Mouse (Mus musculus): ENCODE data around the gene Ogfrl1. TPM values are rescaled to one million over a fixed set of nuclear protein-coding genes. Genes with fewer than 3 reads are reported as not detected.

Ogfrl1 gene
- 11.6 and 14.3 TPM in 2 replicates for polyA plus RNA-seq (2015; fragmentation: Nextera tagmentation; extraction: Ambion mirVana)

DNA sequence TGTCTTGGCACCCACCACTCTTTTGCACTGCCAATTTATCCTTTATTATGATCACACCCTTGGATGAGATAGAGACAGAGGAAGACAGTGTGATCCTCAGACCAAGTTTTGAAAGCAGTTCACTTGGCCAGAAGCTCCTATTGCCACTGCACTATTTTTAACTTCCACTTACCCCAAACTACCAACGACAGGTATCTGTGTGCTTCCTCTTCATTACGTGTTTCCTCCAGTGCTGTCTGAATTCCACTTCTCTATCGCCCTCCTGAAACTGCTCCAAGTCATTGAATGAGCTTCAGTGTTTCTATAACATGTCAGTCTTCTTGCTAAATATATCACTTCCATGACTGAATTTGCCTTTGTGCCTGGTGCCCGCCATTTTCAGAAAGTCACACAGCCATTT, at the start of gene Ogfrl1:
Gene Ogfrl1 (minus strand): TSS at position 150 of the 400 bp plus-strand sequence.
- ATAC-seq: no peak
- WGBS: 90% methylated on average over 4 of the region's 4 CpGs
- no peaks in the 10 kb centered on the region for H3K4me1 ChIP-seq (replicated peaks; ENCODE audit: control insufficient read depth, insufficient read depth, low read length)

GRCm38 (mm10) chr1:23445736-23446424, 48.3 kb upstream of the Ogfrl1 start:
- Histone ChIP-seq H3K4me1 (replicated peaks; ENCODE audit: control insufficient read depth, insufficient read depth, low read length) (no peaks in the 10 kb centered on the region), H3K9me3 (ENCODE audit: control insufficient read depth, low read length) (no peaks in the 10 kb centered on the region), H3K9ac (replicated peaks; ENCODE audit: low read depth, low read length) (no peak overlapping the region), H3K4me3 (replicated peaks; ENCODE audit: low read length) (no peak overlapping the region), H3K27ac (ENCODE audit: low read length) (no peak overlapping the region), H3K36me3 (ENCODE audit: control insufficient read depth, insufficient read depth) (no peaks in the 10 kb centered on the region), H3K27me3 (replicated peaks; ENCODE audit: control insufficient read depth, insufficient read depth, low read length) (no peaks in the 10 kb centered on the region), H3K4me2 (ENCODE audit: low read length) (no peak overlapping the region)
- WGBS: 91% methylated on average over 5 of the region's 5 CpGs
- ATAC-seq: no peak

More for the DNA sequence above, at the start of gene Ogfrl1:
- Histone ChIP-seq H3K4me3 (replicated peaks; ENCODE audit: low read length) (no peak within 1 kb of the TSS), H3K36me3 (ENCODE audit: control insufficient read depth, insufficient read depth) (no peaks in the 10 kb centered on the region), H3K4me2 (ENCODE audit: low read length) (no peak within 1 kb of the TSS), H3K9ac (replicated peaks; ENCODE audit: low read depth, low read length) (no peak within 1 kb of the TSS), H3K27ac (ENCODE audit: low read length) (no peak within 1 kb of the TSS), H3K27me3 (replicated peaks; ENCODE audit: control insufficient read depth, insufficient read depth, low read length) (no peaks in the 10 kb centered on the region), H3K9me3 (ENCODE audit: control insufficient read depth, low read length) (no peaks in the 10 kb centered on the region)

DNA sequence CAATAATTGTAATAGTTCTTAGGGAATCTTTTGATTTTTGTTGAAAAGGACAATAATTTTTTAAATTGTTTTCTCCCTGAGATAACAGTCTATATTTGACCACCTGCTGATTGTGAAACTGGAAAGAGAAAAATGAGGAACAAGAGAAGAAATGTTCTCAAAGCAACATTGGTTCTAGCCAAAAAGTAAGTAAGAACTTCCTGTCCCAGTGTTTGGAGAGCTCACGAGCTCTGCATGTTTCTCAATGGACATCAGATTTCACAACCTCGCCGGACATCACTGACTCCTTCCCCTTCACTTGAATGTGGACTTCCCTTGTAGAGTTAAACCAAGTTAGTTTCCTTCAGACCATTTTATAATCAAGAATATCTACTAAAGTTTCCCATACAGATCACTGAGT, 36.0 kb upstream of the Ogfrl1 start:
- Histone ChIP-seq H3K4me3 (replicated peaks; ENCODE audit: low read length) (no peak overlapping the region), H3K9me3 (ENCODE audit: control insufficient read depth, low read length) (no peaks in the 10 kb centered on the region), H3K27ac (ENCODE audit: low read length) (no peak overlapping the region), H3K4me2 (ENCODE audit: low read length) (no peak overlapping the region), H3K9ac (replicated peaks; ENCODE audit: low read depth, low read length) (no peak overlapping the region), H3K4me1 (replicated peaks; ENCODE audit: control insufficient read depth, insufficient read depth, low read length) (no peaks in the 10 kb centered on the region), H3K36me3 (ENCODE audit: control insufficient read depth, insufficient read depth) (no peaks in the 10 kb centered on the region), H3K27me3 (replicated peaks; ENCODE audit: control insufficient read depth, insufficient read depth, low read length) (no peaks in the 10 kb centered on the region)
- ATAC-seq: no peak
- WGBS: 92% methylated on average over 3 of the region's 3 CpGs

DNA sequence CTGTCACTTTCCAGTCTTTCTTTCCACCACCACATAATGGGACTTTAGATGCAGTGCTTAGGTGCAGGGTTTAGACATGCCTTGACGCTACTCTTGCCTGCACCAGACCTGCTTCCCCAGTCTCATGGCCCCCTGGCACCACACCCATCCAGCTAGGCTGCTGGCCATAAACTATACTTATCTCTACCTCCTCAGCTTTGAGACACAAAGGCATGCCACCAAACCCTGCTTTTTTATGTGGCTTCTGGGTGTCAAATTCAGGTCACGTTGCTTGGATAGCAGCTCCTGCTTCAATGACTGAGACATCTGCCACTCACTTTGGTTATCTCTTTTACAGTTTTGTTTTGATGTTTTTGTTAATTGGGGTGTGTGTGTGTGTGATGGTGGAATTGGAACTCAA, 28.9 kb upstream of the Ogfrl1 start:
- Histone ChIP-seq H3K36me3 (ENCODE audit: control insufficient read depth, insufficient read depth) (no peaks in the 10 kb centered on the region), H3K9me3 (ENCODE audit: control insufficient read depth, low read length) (no peaks in the 10 kb centered on the region), H3K4me1 (replicated peaks; ENCODE audit: control insufficient read depth, insufficient read depth, low read length) (no peaks in the 10 kb centered on the region), H3K4me3 (replicated peaks; ENCODE audit: low read length) (no peak overlapping the region), H3K9ac (replicated peaks; ENCODE audit: low read depth, low read length) (no peak overlapping the region), H3K27ac (ENCODE audit: low read length) (no peak overlapping the region), H3K4me2 (ENCODE audit: low read length) (no peak overlapping the region), H3K27me3 (replicated peaks; ENCODE audit: control insufficient read depth, insufficient read depth, low read length) (no peaks in the 10 kb centered on the region)
- WGBS: 92% methylated on average over 2 of the region's 2 CpGs
- no peak for ATAC-seq

DNA sequence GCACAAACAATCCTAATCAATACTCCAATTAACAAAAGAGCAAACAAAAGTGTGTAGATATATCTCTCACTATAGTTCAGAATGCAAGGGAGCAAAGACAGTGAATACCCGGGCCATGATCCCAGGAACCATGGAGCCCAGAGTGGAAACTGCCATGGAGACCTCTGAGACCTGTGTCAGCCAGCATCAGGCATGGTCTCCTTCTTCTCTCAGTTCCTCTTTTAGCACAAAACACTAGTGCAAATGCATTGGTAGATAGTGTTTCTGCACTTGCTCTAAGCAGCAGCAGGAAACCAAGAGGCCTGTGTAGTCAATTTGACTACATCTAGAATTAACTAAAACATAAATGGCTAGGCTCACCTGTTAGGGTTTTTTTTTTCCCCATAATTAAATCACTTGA, 21.4 kb upstream of the Ogfrl1 start:
- Histone ChIP-seq H3K4me2 (ENCODE audit: low read length) (no peak overlapping the region), H3K27ac (ENCODE audit: low read length) (no peak overlapping the region), H3K36me3 (ENCODE audit: control insufficient read depth, insufficient read depth) (no peaks in the 10 kb centered on the region), H3K9ac (replicated peaks; ENCODE audit: low read depth, low read length) (no peak overlapping the region), H3K27me3 (replicated peaks; ENCODE audit: control insufficient read depth, insufficient read depth, low read length) (no peaks in the 10 kb centered on the region), H3K9me3 (ENCODE audit: control insufficient read depth, low read length) (no peaks in the 10 kb centered on the region), H3K4me1 (replicated peaks; ENCODE audit: control insufficient read depth, insufficient read depth, low read length) (no peaks in the 10 kb centered on the region), H3K4me3 (replicated peaks; ENCODE audit: low read length) (no peak overlapping the region)
- 92% methylated on average over 1 of the region's 1 CpGs for WGBS
- no peak for ATAC-seq

GRCm38 (mm10) chr1:23418059-23418458, 20.5 kb upstream of the Ogfrl1 start:
- Histone ChIP-seq H3K4me2 (ENCODE audit: low read length) (no peak overlapping the region), H3K4me1 (replicated peaks; ENCODE audit: control insufficient read depth, insufficient read depth, low read length) (no peaks in the 10 kb centered on the region), H3K36me3 (ENCODE audit: control insufficient read depth, insufficient read depth) (no peaks in the 10 kb centered on the region), H3K9ac (replicated peaks; ENCODE audit: low read depth, low read length) (no peak overlapping the region), H3K27me3 (replicated peaks; ENCODE audit: control insufficient read depth, insufficient read depth, low read length) (no peaks in the 10 kb centered on the region), H3K4me3 (replicated peaks; ENCODE audit: low read length) (no peak overlapping the region), H3K9me3 (ENCODE audit: control insufficient read depth, low read length) (no peaks in the 10 kb centered on the region), H3K27ac (ENCODE audit: low read length) (no peak overlapping the region)
- 78% methylated on average over 2 of the region's 2 CpGs for WGBS
- no peak for ATAC-seq

DNA sequence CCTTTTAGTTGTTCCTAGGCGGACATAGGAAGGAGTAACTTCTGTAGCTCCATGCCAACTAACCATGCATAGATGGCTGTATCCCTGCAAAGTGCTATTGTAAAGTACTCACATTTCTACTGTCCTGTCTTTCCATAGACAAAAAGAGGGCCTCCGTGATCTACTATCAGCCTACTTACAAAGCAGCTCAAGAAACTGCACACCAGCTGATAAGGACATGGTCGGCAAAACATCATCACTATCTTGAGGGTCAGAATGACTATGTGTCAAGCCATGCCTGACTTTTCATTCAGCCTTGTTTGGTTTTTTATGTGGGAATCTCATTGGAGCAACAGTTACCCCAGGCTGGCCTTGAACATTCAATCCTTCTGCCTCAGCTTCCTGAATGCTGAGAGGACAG, 20.0 kb upstream of the Ogfrl1 start:
- Histone ChIP-seq H3K4me2 (ENCODE audit: low read length) (no peak overlapping the region), H3K27me3 (replicated peaks; ENCODE audit: control insufficient read depth, insufficient read depth, low read length) (no peaks in the 10 kb centered on the region), H3K9ac (replicated peaks; ENCODE audit: low read depth, low read length) (no peak overlapping the region), H3K9me3 (ENCODE audit: control insufficient read depth, low read length) (no peaks in the 10 kb centered on the region), H3K36me3 (ENCODE audit: control insufficient read depth, insufficient read depth) (no peaks in the 10 kb centered on the region), H3K4me1 (replicated peaks; ENCODE audit: control insufficient read depth, insufficient read depth, low read length) (no peaks in the 10 kb centered on the region), H3K4me3 (replicated peaks; ENCODE audit: low read length) (no peak overlapping the region), H3K27ac (ENCODE audit: low read length) (no peak overlapping the region)
- ATAC-seq: no peak
- WGBS: 95% methylated on average over 3 of the region's 3 CpGs

DNA sequence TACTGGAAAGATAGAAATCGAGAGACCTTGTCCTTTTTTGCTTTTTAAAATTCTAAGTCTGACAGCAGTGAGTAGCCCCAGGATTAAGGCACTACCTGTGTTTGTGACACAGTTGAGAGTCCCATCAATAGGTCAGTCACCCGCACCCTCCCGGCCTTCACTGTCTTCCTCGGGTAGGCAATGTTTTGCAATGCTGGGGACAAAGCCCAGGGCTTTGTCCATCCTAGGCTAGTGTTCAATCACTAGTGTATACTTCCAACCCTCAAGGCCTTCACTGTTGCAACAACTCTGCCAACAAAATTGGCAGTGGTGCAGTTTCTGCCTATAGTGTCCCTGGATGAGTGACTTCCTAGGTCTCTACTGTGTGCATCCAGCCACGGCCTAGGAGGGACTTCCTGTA, 14.0 kb upstream of the Ogfrl1 start:
- Histone ChIP-seq H3K4me3 (replicated peaks; ENCODE audit: low read length) (no peak overlapping the region), H3K9ac (replicated peaks; ENCODE audit: low read depth, low read length) (no peak overlapping the region), H3K27ac (ENCODE audit: low read length) (no peak overlapping the region), H3K4me2 (ENCODE audit: low read length) (no peak overlapping the region), H3K36me3 (ENCODE audit: control insufficient read depth, insufficient read depth) (no peaks in the 10 kb centered on the region), H3K9me3 (ENCODE audit: control insufficient read depth, low read length) (no peaks in the 10 kb centered on the region), H3K27me3 (replicated peaks; ENCODE audit: control insufficient read depth, insufficient read depth, low read length) (no peaks in the 10 kb centered on the region), H3K4me1 (replicated peaks; ENCODE audit: control insufficient read depth, insufficient read depth, low read length) (no peaks in the 10 kb centered on the region)
- 91% methylated on average over 5 of the region's 5 CpGs for WGBS
- ATAC-seq: no peak

DNA sequence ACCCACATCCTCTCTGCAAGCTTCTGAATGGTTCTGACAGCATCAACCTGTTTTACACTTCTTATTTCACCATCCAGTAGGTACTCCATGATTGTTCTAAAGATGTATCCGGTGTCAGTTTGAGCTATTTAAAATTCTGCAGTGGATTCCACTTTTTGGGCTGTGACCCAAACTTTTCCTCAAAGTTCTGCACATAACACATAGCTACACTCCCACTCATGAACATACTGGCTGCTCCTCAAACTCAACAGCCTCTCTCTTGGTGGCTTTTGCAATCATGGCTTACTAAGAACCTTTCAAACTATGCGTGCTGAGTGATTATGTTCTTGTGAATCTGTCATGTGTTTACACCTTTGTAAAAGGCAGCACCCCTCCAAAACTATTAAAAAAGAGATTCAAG, 12.4 kb upstream of the Ogfrl1 start:
- ATAC-seq: no peak
- Histone ChIP-seq H3K9me3 (ENCODE audit: control insufficient read depth, low read length) (no peaks in the 10 kb centered on the region), H3K4me3 (replicated peaks; ENCODE audit: low read length) (no peak overlapping the region), H3K36me3 (ENCODE audit: control insufficient read depth, insufficient read depth) (no peaks in the 10 kb centered on the region), H3K27ac (ENCODE audit: low read length) (no peak overlapping the region), H3K27me3 (replicated peaks; ENCODE audit: control insufficient read depth, insufficient read depth, low read length) (no peaks in the 10 kb centered on the region), H3K9ac (replicated peaks; ENCODE audit: low read depth, low read length) (no peak overlapping the region), H3K4me1 (replicated peaks; ENCODE audit: control insufficient read depth, insufficient read depth, low read length) (no peaks in the 10 kb centered on the region), H3K4me2 (ENCODE audit: low read length) (no peak overlapping the region)
- 92% methylated on average over 2 of the region's 2 CpGs for WGBS

- ATAC-seq: no peak
- H3K4me2 ChIP-seq (ENCODE audit: low read length): no peak overlapping the region
- H3K4me3 ChIP-seq (replicated peaks; ENCODE audit: low read length): no peak overlapping the region
- no peak overlapping the region for H3K27ac ChIP-seq (ENCODE audit: low read length)
- no peaks in the 10 kb centered on the region for H3K9me3 ChIP-seq (ENCODE audit: control insufficient read depth, low read length)
- H3K36me3 ChIP-seq (ENCODE audit: control insufficient read depth, insufficient read depth): no peaks in the 10 kb centered on the region
- H3K4me1 ChIP-seq (replicated peaks; ENCODE audit: control insufficient read depth, insufficient read depth, low read length): no peaks in the 10 kb centered on the region
- H3K9ac ChIP-seq (replicated peaks; ENCODE audit: low read depth, low read length): no peak overlapping the region
- WGBS: 92% methylated on average over 3 of the region's 3 CpGs
- H3K27me3 ChIP-seq (replicated peaks; ENCODE audit: control insufficient read depth, insufficient read depth, low read length): no peaks in the 10 kb centered on the region
Measured at GRCm38 (mm10) chr1:23402401-23402800, 4.8 kb upstream of the Ogfrl1 start.

Data from forebrain, embryonic 16.5 days (tissue).